ENCODE assay signal across 8 mouse cellular contexts in genomic region chr6:97526092-97526491, GRCm38 (mm10).
A peak's percentile ranks its signal among the peaks of the same experiment; 100 is the strongest.
DNase-seq lines count a peak whose midpoint lies in the region; ATAC-seq and TF ChIP-seq lines count a peak whose summit lies in the region.

No protein-coding gene starts in this region.

- 19% methylated on average over 8 of the region's 8 CpGs for WGBS in heart, embryonic 11.5 days (ENCODE audit: insufficient replicate concordance)
- 25% methylated on average over 8 of the region's 8 CpGs for WGBS in lung, adult 2 months

- no peak overlapping the region for H3K4me2 ChIP-seq in heart, embryonic 11.5 days

- no peak for ATAC-seq in heart, embryonic 11.5 days (replicated peaks; ENCODE audit: insufficient number of reproducible peaks, low FRiP score, low TSS enrichment)
- ATAC-seq in granulocyte monocyte progenitor cell, adult 5-6 weeks (replicated peaks; ENCODE audit: poor library complexity, severe bottlenecking) = peak; percentile 75

- no peak overlapping the region for H3K9ac ChIP-seq in heart, embryonic 11.5 days (ENCODE audit: low read depth, low read length)

- H3K36me3 ChIP-seq in heart, embryonic 11.5 days (ENCODE audit: control insufficient read depth, insufficient read depth, low read length) = no peaks in the 10 kb centered on the region

- TF ChIP-seq CTCF in lung, adult 2 months (IDR thresholded peaks at IDR 0.05; ENCODE audit: insufficient read depth, low read length) = peak; percentile 93

- H3K27ac ChIP-seq in heart, embryonic 11.5 days (ENCODE audit: low read depth, low read length) = no peak overlapping the region

- no peak overlapping the region for H3K4me3 ChIP-seq in heart, embryonic 11.5 days (ENCODE audit: low read depth, low read length)
- no peak overlapping the region for H3K4me3 ChIP-seq in lung, adult 2 months (replicated peaks; ENCODE audit: extremely low read depth, low read depth, low read length)

- H3K9me3 ChIP-seq in heart, embryonic 11.5 days (replicated peaks; ENCODE audit: control insufficient read depth, low read length) = no peaks in the 10 kb centered on the region

- H3K4me1 ChIP-seq in heart, embryonic 11.5 days (ENCODE audit: control insufficient read depth, insufficient read depth, low read length) = 0 out of 2 replicates have a peak, but pooled peaks cover 3% of the 10 kb centered on the region
- H3K4me1 ChIP-seq in lung, adult 2 months (ENCODE audit: control insufficient read depth, insufficient read depth, low read length) = no peaks in the 10 kb centered on the region; the same call in 1 of the 2 replicates

- TF ChIP-seq POLR2A in lung, adult 2 months (IDR thresholded peaks at IDR 0.05; ENCODE audit: borderline replicate concordance, extremely low read depth, low read depth, low read length) = no peak

- H3K27me3 ChIP-seq in heart, embryonic 11.5 days (ENCODE audit: control insufficient read depth, insufficient read depth, low read length) = no peaks in the 10 kb centered on the region

- peak; percentile 92 for DNase-seq in heart, adult 11 months
- peak; percentile 52 for DNase-seq in urinary bladder, postnatal 25 days (ENCODE audit: low spot score)
- no peak for DNase-seq in urinary bladder, adult 2 months (ENCODE audit: low spot score)
- DNase-seq in cerebellum, postnatal 14 days = peak; percentile 72 to 73
- no peak for DNase-seq in lung, adult 2 months
- DNase-seq in spleen, postnatal 10 days (ENCODE audit: low spot score in 2 of 2) = peak; percentile 12 to 54

Comparison
In these comparisons a context has a peak if more than half of its experiments do, and no peak if none do; other contexts are left out.
1. DNase-seq: peak in heart, adult 11 months (single experiment), urinary bladder, postnatal 25 days (single experiment), cerebellum, postnatal 14 days (2 of 2) and spleen, postnatal 10 days (2 of 2); none in urinary bladder, adult 2 months (single experiment) and lung, adult 2 months (single experiment).